Mouse (Mus musculus) heart, adult 2 months (tissue): ENCODE measurements around the gene Chtop. TPM values are rescaled to one million over a fixed set of nuclear protein-coding genes. Genes with fewer than 3 reads are reported as not detected.

Experiments used
- DNase-seq, 2 experiments: peaks; one replicate each; pipeline ENCODE4 v3.0.0; 2021
- H3K27ac ChIP-seq: fragments of 200-600 bp; 2 replicates; pipeline ENCODE4 v1.8.1; 2022
- H3K27me3 ChIP-seq: fragments of 200-500 bp; 2 replicates; pipeline ENCODE4 v1.6.1; 2012; ENCODE audit warnings: mild to moderate bottlenecking, low read length, inconsistent platforms, mixed read lengths; ENCODE audit not compliant: control insufficient read depth, insufficient read depth
- H3K36me3 ChIP-seq: fragments of 200-500 bp; 2 replicates; pipeline ENCODE4 v1.6.1; 2012; ENCODE audit warnings: low read length, inconsistent platforms; ENCODE audit not compliant: control insufficient read depth, insufficient read depth
- H3K4me1 ChIP-seq: fragments of 200-500 bp; 2 replicates; pipeline ENCODE4 v1.6.1; 2011; ENCODE audit warnings: low read length; ENCODE audit not compliant: control insufficient read depth, insufficient read depth
- H3K4me3 ChIP-seq: fragments of 200-600 bp; 2 replicates; pipeline ENCODE4 v1.8.1; 2022
- H3K79me2 ChIP-seq: fragments of 200-500 bp; replicated peaks from 2 replicates; pipeline ENCODE4 v1.6.1; 2012; ENCODE audit warnings: mild to moderate bottlenecking, inconsistent platforms, low read length, moderate library complexity, mixed read lengths; ENCODE audit not compliant: control insufficient read depth, insufficient read depth
- H3K9ac ChIP-seq: fragments of 200-500 bp; 2 replicates; pipeline ENCODE4 v1.6.1; 2012; ENCODE audit warnings: low read depth, mild to moderate bottlenecking, control low read depth, inconsistent platforms, low read length, mixed read lengths
- CTCF ChIP-seq: fragments of 200-600 bp; IDR thresholded peaks from 2 replicates; pipeline ENCODE4 v1.8.1; 2022; ENCODE audit warnings: antibody characterized with exemption, mild to moderate bottlenecking, moderate library complexity
- EP300 ChIP-seq: fragments of 200-500 bp; IDR thresholded peaks from 2 replicates; pipeline ENCODE4 v1.6.1; 2011; ENCODE audit warnings: low read depth, low read length, control low read depth; ENCODE audit not compliant: insufficient read depth
- POLR2A ChIP-seq: fragments of 200-500 bp; IDR thresholded peaks from 2 replicates; pipeline ENCODE4 v1.6.1; 2011; ENCODE audit warnings: mild to moderate bottlenecking, low read depth, low read length, control low read depth; ENCODE audit not compliant: insufficient read depth
- WGBS: fragments of 180-500 bp; shearing (Covaris S2); methylation state at CpG from one replicate; pipeline ENCODE4 v1.1.7; 2018; 5-methylcytosine and 5-hydroxymethylcytosine counted together
- intact Hi-C: fragments of 180-260 bp; cut with DNase I; formaldehyde crosslinking; loops from one replicate; pipeline ENCODE4 v1.15.1; 2025
- polyA plus RNA-seq: library from polyadenylated mRNA; depleted of rRNA; stranded (reverse); fragments of >200 nt; gene quantifications from 2 replicates; pipeline ENCODE4 v1.2.3, GENCODE M21; 2012
- total RNA-seq, 2 experiments: library from RNA; stranded (reverse); gene quantifications; 2 replicates each; pipeline ENCODE4 v1.2.3; 2021

The Chtop gene
- total and polyA plus RNA-seq, 3 experiments, result 30.4 to 93.0 (median 90.0) TPM

DNA sequence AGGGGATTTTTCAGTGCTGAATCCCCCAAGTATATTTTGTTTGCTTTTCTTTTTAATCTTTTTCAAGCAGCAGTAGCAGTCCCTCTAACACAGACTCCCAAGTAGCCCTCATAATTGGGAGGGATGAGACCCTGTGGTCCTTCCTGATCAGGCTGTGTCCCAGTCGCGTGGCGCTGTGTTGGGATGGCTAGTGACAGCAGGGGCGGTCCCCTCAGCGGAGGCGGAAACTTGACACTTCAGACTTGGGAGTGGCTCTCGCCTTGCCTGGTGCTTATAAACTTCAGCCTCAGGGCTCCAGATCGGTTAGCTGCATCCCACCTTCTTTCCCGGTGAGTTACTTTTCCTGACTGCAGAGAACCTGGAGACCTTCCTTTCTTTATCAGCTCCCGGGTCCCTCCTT lies 5.4 kb upstream of the Chtop start:
- intact Hi-C loops, result no loop called here
- whole genome bisulfite sequencing, result 2% methylated on average over 10 of the region's 10 CpGs
- Histone ChIP-seq H3K4me3 (peak overlapping the region; percentile 70), H3K4me1 (peaks cover 14% of the 10 kb centered on the region), H3K27ac (peak overlapping the region; percentile 95), H3K27me3 (no peaks in the 10 kb centered on the region), H3K79me2 (no peaks in the 10 kb centered on the region; the same call in 1 of the 2 replicates), H3K36me3 (peaks cover 9% of the 10 kb centered on the region; the same call in 1 of the 2 replicates), H3K9ac (peak overlapping the region; percentile 68)
- DNase-seq, result peak; percentile 85 to 87
- TF ChIP-seq EP300, result peak; percentile 37; the same call in 1 of the 2 replicates
- peak; percentile 92 for TF ChIP-seq POLR2A
- TF ChIP-seq CTCF, result no peak

DNA sequence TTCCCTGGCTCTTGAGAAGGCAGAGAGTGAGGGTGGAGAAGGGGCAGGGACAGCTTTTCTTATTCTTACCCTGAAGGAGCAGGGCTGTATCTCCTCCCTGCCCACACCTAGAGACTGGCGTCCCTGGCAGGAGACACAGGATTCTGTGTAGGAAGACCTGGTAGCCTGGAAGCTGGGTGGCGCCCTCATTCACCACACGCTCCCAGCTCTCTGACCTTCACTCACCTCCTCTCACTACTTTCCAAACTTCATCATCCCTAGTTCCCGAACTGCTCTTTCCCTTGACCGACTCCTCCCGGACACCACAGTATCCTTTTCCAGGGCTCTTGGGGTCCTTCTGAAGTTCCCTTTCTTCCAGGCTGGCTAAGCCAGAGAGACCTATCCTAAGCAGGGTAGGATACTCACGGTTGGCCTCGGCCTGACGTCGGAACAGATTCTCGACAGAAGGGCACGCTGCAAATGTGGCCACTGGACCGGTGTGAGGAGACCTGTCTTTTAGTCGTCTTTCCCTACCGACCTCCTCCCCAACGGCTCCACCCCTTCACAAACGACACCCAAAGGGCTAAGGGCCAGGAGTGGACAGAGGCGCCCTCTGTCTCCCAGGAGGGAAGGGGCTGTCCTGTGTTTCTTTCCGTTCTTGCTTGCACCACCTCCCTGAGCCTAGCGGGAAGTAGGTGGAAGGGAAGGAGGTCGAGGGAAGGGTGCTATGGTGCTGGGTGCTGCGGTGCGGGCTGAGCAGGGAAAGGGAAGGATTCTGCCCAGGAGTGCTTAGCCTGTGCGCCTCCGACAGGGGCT lies 4.7 kb upstream of the Chtop start, which contains the start of the genes S100a1 and S100a13:
Gene S100a1, minus strand, starts transcription at position 597 of the 795 bp plus-strand sequence.
Gene S100a13, plus strand, starts transcription at position 640 of the 795 bp plus-strand sequence.
- TF ChIP-seq EP300, result peak; percentile 92
- TF ChIP-seq CTCF, result peak; percentile 52
- TF ChIP-seq POLR2A, result peak; percentile 96
- WGBS, result 4% methylated on average over 25 of the region's 25 CpGs

DNA sequence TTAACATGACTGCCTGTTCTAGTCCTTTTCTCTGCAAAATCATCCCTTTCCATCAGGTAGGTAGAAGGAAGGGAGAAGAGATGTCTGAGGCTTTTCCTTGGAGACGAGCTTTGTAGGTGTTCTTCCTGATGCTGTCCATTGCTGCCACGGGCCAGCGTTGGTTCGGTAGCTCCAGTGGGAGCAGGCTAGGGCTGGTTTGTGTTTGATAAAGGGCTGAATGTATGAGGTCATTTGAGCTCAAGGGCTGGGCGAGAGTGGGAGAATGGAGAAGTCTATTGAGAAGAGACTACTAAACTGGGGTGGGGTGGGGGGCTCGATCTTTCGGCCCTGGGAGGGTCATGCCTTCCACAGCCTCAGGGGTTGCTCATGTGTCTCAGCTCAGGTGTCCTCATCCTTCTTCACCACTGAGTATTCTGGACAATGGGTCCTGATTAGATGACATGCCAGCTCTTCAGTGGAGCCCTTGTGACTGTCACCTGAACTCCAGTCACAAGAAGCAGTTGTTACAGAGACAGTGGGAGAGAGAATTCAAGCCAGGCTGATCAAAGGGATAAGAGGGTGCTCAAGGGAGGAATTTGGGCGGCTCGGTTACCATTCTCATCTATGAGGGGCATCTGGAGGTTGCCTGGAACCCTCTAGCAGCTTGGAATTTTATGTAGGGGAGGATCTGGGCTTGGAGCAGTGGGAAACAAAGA lies 3.8 kb upstream of the Chtop start:
- DNase-seq, result no peak
- Histone ChIP-seq H3K9ac (peak overlapping the region; percentile 77), H3K36me3 (peaks cover 11% of the 10 kb centered on the region), H3K79me2 (peaks cover 1% of the 10 kb centered on the region; the same call in 1 of the 2 replicates), H3K4me1 (peaks cover 14% of the 10 kb centered on the region), H3K27ac (peak overlapping the region; percentile 95), H3K27me3 (no peaks in the 10 kb centered on the region), H3K4me3 (peak overlapping the region; percentile 70)
- whole genome bisulfite sequencing, result 60% methylated on average over 9 of the region's 9 CpGs
- no peak for TF ChIP-seq POLR2A
- 0 out of 2 replicates have a peak, but pooled peaks have one; percentile 19 for TF ChIP-seq EP300
- intact Hi-C loops, result no loop called here

More for the DNA sequence above, 4.7 kb upstream of the Chtop start, which contains the start of the genes S100a1 and S100a13:
- H3K36me3 ChIP-seq, result peaks cover 9% of the 10 kb centered on the region; the same call in 1 of the 2 replicates
- H3K27ac ChIP-seq, result peak within 1 kb of the TSS; percentile 95
- no peaks in the 10 kb centered on the region; the same call in 1 of the 2 replicates for H3K79me2 ChIP-seq
- peak within 1 kb of the TSS; percentile 70 for H3K4me3 ChIP-seq
- intact Hi-C loops, result no loop called here
- DNase-seq, result peak; percentile 84 to 89
- H3K9ac ChIP-seq, result peak within 1 kb of the TSS; percentile 77
- no peaks in the 10 kb centered on the region for H3K27me3 ChIP-seq
- peaks cover 14% of the 10 kb centered on the region for H3K4me1 ChIP-seq

DNA sequence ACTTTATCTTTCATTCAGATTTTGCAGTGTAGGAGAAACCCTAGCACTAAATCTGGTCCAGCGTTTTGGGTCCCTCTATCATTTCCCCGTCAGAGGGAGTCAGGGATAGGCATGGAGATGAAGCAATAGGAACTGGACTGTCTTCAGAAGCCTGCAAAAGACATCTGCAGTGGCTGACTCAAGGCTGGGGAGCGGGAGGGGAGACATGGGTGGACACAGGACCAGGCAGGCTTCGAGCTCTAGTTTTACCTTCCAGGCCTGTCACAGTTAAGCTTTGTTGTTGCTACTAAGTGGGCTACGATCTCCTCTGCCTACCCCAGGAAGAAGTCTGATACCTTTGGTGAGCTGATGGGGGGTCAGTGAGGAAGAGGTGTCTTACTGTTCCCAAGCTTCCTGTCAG lies 3.0 kb upstream of the Chtop start:
- Histone ChIP-seq H3K4me3 (peak overlapping the region; percentile 7; the same call in 1 of the 2 replicates), H3K27ac (peak overlapping the region; percentile 52), H3K9ac (no peak overlapping the region), H3K79me2 (peaks cover 2% of the 10 kb centered on the region; the same call in 1 of the 2 replicates), H3K4me1 (peaks cover 10% of the 10 kb centered on the region), H3K27me3 (no peaks in the 10 kb centered on the region), H3K36me3 (peaks cover 15% of the 10 kb centered on the region)
- 71% methylated on average over 5 of the region's 5 CpGs for WGBS
- intact Hi-C loops, result no loop called here
- no peak for DNase-seq
- TF ChIP-seq EP300 (no peak), POLR2A (no peak), CTCF (no peak)

DNA sequence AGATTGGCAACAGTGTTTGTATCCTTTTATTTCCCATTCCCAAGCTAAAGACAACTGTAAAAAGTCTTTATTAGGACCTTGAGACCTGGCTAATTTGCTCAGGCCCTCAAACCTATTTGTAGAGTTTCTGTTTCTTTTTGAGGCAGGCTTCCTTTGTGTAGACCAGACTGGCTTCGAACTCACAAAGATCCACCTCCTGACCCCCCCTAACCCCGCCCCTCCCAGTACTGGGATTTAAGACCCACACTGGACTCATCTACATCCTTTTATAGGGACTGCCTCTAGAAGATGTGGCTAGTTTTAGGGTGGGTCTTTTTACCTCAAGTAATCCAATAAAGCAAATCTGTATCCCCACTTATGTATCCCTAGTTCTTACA lies 437 bp upstream of the Chtop start:
- intact Hi-C loops, result loop anchor here (2.0 kb wide), 2 partner anchors 19 to 33 kb away; partner anchors contain the start of genes Ilf2 and Snapin
- H3K4me3 ChIP-seq, result peak overlapping the region; percentile 35; the same call in 1 of the 2 replicates
- 26% methylated on average over 2 of the region's 2 CpGs for WGBS
- no peak for DNase-seq
- no peaks in the 10 kb centered on the region for H3K27me3 ChIP-seq
- H3K79me2 ChIP-seq, result peaks cover 3% of the 10 kb centered on the region; the same call in 1 of the 2 replicates
- TF ChIP-seq CTCF (no peak), POLR2A (no peak), EP300 (no peak)
- H3K36me3 ChIP-seq, result peaks cover 30% of the 10 kb centered on the region
- peaks cover 3% of the 10 kb centered on the region for H3K4me1 ChIP-seq
- H3K27ac ChIP-seq, result peak overlapping the region; percentile 91
- H3K9ac ChIP-seq, result no peak overlapping the region
